Mouse (Mus musculus) CH12.LX (cell line): Measurements from ENCODE around the gene Syk.

Experiments
- CHD2 ChIP-seq: IDR thresholded peaks from 2 replicates; pipeline ENCODE4 v1.6.1; 2011; ENCODE audit warnings: low read length, improper control_type of control experiment
- CTCF ChIP-seq, 2 experiments: IDR thresholded peaks in 1 of 2; conservative IDR thresholded peaks in 1 of 2; 2 replicates each; pipeline ENCODE4 v1.5.1; 2011 to 2012; ENCODE audit warnings: low read depth in 2 of 2, low read length in 2 of 2, improper control_type of control experiment in 1 of 2, inconsistent platforms in 1 of 2, mild to moderate bottlenecking in 1 of 2, moderate library complexity in 1 of 2
- E2F4 ChIP-seq: IDR thresholded peaks from 2 replicates; pipeline ENCODE4 v1.6.1; 2011; ENCODE audit warnings: low read depth, low read length, improper control_type of control experiment; ENCODE audit not compliant: insufficient replicate concordance
- ETS1 ChIP-seq: conservative IDR thresholded peaks from 2 replicates; pipeline ENCODE4 v1.6.1; 2012; ENCODE audit warnings: low read depth, mild to moderate bottlenecking, inconsistent platforms, low read length, improper control_type of control experiment, moderate library complexity
- GABPA ChIP-seq: IDR thresholded peaks from 2 replicates; pipeline ENCODE4 v1.6.1; 2012; ENCODE audit warnings: low read depth, low read length, improper control_type of control experiment, inconsistent platforms; ENCODE audit not compliant: insufficient replicate concordance
- HCFC1 ChIP-seq: IDR thresholded peaks from 2 replicates; pipeline ENCODE4 v1.6.1; 2012; ENCODE audit warnings: low read depth, mild to moderate bottlenecking, inconsistent platforms, low read length, improper control_type of control experiment
- JUND ChIP-seq: conservative IDR thresholded peaks from 2 replicates; pipeline ENCODE4 v1.6.1; 2011; ENCODE audit warnings: low read depth, low read length, improper control_type of control experiment
- KAT2A ChIP-seq: IDR thresholded peaks from 2 replicates; pipeline ENCODE4 v1.6.1; 2012; ENCODE audit warnings: low read length, improper control_type of control experiment, inconsistent platforms; ENCODE audit not compliant: insufficient replicate concordance
- MAFK ChIP-seq: IDR thresholded peaks from 2 replicates; pipeline ENCODE4 v1.6.1; 2011; ENCODE audit warnings: low read length, improper control_type of control experiment; ENCODE audit not compliant: insufficient replicate concordance
- MAX ChIP-seq: IDR thresholded peaks from 2 replicates; pipeline ENCODE4 v1.6.1; 2011; ENCODE audit warnings: low read length, improper control_type of control experiment
- MXI1 ChIP-seq: IDR thresholded peaks from 2 replicates; pipeline ENCODE4 v1.6.1; 2011; ENCODE audit warnings: mild to moderate bottlenecking, low read depth, low read length, improper control_type of control experiment
- POLR2A ChIP-seq: IDR thresholded peaks from 2 replicates; pipeline ENCODE4 v1.6.1; 2011; ENCODE audit warnings: low read depth, mild to moderate bottlenecking, improper control_type of control experiment, low read length
- POLR2AphosphoS2 ChIP-seq: IDR thresholded peaks from 2 replicates; pipeline ENCODE4 v1.6.1; 2011; ENCODE audit warnings: low read depth, low read length, improper control_type of control experiment
- USF1 ChIP-seq: IDR thresholded peaks from 2 replicates; pipeline ENCODE4 v1.6.1; 2014; ENCODE audit warnings: low read depth, mild to moderate bottlenecking, inconsistent platforms, low read length, improper control_type of control experiment

DNA sequence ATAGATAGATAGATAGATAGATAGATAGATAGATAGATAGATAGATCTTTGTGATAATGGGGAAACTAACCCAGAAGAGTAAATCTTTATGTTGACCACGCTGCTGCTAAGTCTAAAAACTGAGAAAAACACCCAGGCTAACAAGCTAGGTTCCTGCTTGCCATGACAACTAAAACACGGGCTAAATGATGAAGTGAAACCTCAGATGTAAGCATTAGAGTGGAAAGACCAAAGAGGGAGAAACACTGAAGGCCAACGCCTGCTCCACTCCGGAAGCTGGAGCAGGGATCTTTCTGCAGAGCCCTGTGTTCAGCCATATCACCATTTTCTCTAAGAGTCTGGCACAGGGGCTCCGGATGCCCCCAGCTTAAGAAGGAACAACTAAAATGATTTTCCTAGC, 49.3 kb upstream of the Syk start:
- no peak for TF ChIP-seq CTCF (conservative IDR thresholded peaks at IDR 0.05 in 1 of 2, IDR thresholded peaks at IDR 0.05 in 1 of 2; ENCODE audit: low read depth in 2 of 2, low read length in 2 of 2)
- no peak for TF ChIP-seq POLR2A
- TF ChIP-seq HCFC1 = no peak
- no peak for TF ChIP-seq KAT2A
- no peak for TF ChIP-seq GABPA
- TF ChIP-seq E2F4 = no peak
- TF ChIP-seq MXI1 = no peak
- TF ChIP-seq USF1 = no peak
- TF ChIP-seq CHD2 = no peak
- no peak for TF ChIP-seq JUND
- TF ChIP-seq ETS1 = peak; percentile 24; the same call in 1 of the 2 replicates
- no peak for TF ChIP-seq MAX
- TF ChIP-seq MAFK = no peak
- no peak for TF ChIP-seq POLR2AphosphoS2
